Mouse (Mus musculus): ENCODE results near the gene Mosmo. TPM values are rescaled to one million over a fixed set of nuclear protein-coding genes. Genes with fewer than 3 reads are reported as not detected.

The Mosmo gene
- polyA plus RNA-seq, 1 experiment from 2014 or later: 14.5 TPM

GRCm38 (mm10) chr7:120739558-120740101, 62.2 kb downstream of the Mosmo start:
- no peaks in the 10 kb centered on the region for H3K27me3 ChIP-seq
- WGBS: 20% methylated on average over 5 of the region's 5 CpGs
- H3K4me3 ChIP-seq: no peak overlapping the region
- H3K9me3 ChIP-seq: no peaks in the 10 kb centered on the region
- no peak overlapping the region for H3K4me2 ChIP-seq
- no peak for ATAC-seq (ENCODE audit: insufficient number of reproducible peaks, insufficient read depth, low FRiP score, low TSS enrichment, low read depth)
- H3K9ac ChIP-seq: no peak overlapping the region
- H3K4me1 ChIP-seq: no peaks in the 10 kb centered on the region
- H3K27ac ChIP-seq: no peak overlapping the region
- peaks cover 2% of the 10 kb centered on the region; the same call in 1 of the 2 replicates for H3K36me3 ChIP-seq

- H3K4me3 ChIP-seq: no peak overlapping the region
- no peaks in the 10 kb centered on the region for H3K36me3 ChIP-seq
- H3K9ac ChIP-seq: no peak overlapping the region
- ATAC-seq (ENCODE audit: insufficient number of reproducible peaks, insufficient read depth, low FRiP score, low TSS enrichment, low read depth): no peak
- H3K4me2 ChIP-seq: no peak overlapping the region
- no peaks in the 10 kb centered on the region for H3K4me1 ChIP-seq
- no peak overlapping the region for H3K27ac ChIP-seq
- H3K27me3 ChIP-seq: no peaks in the 10 kb centered on the region
- H3K9me3 ChIP-seq: no peaks in the 10 kb centered on the region
- WGBS: 77% methylated on average over 14 of the region's 14 CpGs
These were observed 66.2 kb downstream of the Mosmo start for GRCm38 (mm10) chr7:120743366-120744351.

GRCm38 (mm10) chr7:120744606-120745005, 67.2 kb downstream of the Mosmo start:
- no peaks in the 10 kb centered on the region for H3K9me3 ChIP-seq
- H3K9ac ChIP-seq: no peak overlapping the region
- ATAC-seq (ENCODE audit: insufficient number of reproducible peaks, insufficient read depth, low FRiP score, low TSS enrichment, low read depth): no peak
- no peak overlapping the region for H3K4me3 ChIP-seq
- WGBS: 92% methylated on average over 6 of the region's 6 CpGs
- H3K4me2 ChIP-seq: no peak overlapping the region
- H3K27ac ChIP-seq: no peak overlapping the region
- H3K36me3 ChIP-seq: no peaks in the 10 kb centered on the region
- no peaks in the 10 kb centered on the region for H3K4me1 ChIP-seq
- no peaks in the 10 kb centered on the region for H3K27me3 ChIP-seq

GRCm38 (mm10) chr7:120746029-120746428, 68.6 kb downstream of the Mosmo start:
- WGBS: 72% methylated on average over 3 of the region's 3 CpGs
- no peak for ATAC-seq (ENCODE audit: insufficient number of reproducible peaks, insufficient read depth, low FRiP score, low TSS enrichment, low read depth)

GRCm38 (mm10) chr7:120746821-120747220, 69.4 kb downstream of the Mosmo start:
- no peak overlapping the region for H3K4me2 ChIP-seq
- H3K27ac ChIP-seq: no peak overlapping the region
- H3K9ac ChIP-seq: no peak overlapping the region
- ATAC-seq (ENCODE audit: insufficient number of reproducible peaks, insufficient read depth, low FRiP score, low TSS enrichment, low read depth): no peak
- no peaks in the 10 kb centered on the region for H3K9me3 ChIP-seq
- H3K4me3 ChIP-seq: no peak overlapping the region
- no peaks in the 10 kb centered on the region for H3K4me1 ChIP-seq
- WGBS: 90% methylated on average over 5 of the region's 5 CpGs
- H3K27me3 ChIP-seq: no peaks in the 10 kb centered on the region
- no peaks in the 10 kb centered on the region for H3K36me3 ChIP-seq

More at GRCm38 (mm10) chr7:120746029-120746428, 68.6 kb downstream of the Mosmo start:
- Histone ChIP-seq H3K9ac (no peak overlapping the region), H3K27me3 (no peaks in the 10 kb centered on the region), H3K4me2 (no peak overlapping the region), H3K36me3 (no peaks in the 10 kb centered on the region), H3K27ac (no peak overlapping the region), H3K4me1 (no peaks in the 10 kb centered on the region), H3K4me3 (no peak overlapping the region), H3K9me3 (no peaks in the 10 kb centered on the region)

GRCm38 (mm10) chr7:120748478-120748877, 71.1 kb downstream of the Mosmo start:
- H3K9me3 ChIP-seq: no peaks in the 10 kb centered on the region
- H3K4me3 ChIP-seq: no peak overlapping the region
- no peaks in the 10 kb centered on the region for H3K4me1 ChIP-seq
- H3K36me3 ChIP-seq: no peaks in the 10 kb centered on the region
- H3K4me2 ChIP-seq: no peak overlapping the region
- no peak overlapping the region for H3K9ac ChIP-seq
- H3K27me3 ChIP-seq: no peaks in the 10 kb centered on the region
- no peak overlapping the region for H3K27ac ChIP-seq
- ATAC-seq (ENCODE audit: insufficient number of reproducible peaks, insufficient read depth, low FRiP score, low TSS enrichment, low read depth): no peak

- Histone ChIP-seq H3K27me3 (no peaks in the 10 kb centered on the region), H3K36me3 (no peaks in the 10 kb centered on the region), H3K4me3 (no peak overlapping the region), H3K9ac (no peak overlapping the region), H3K4me1 (no peaks in the 10 kb centered on the region), H3K9me3 (no peaks in the 10 kb centered on the region), H3K4me2 (no peak overlapping the region), H3K27ac (no peak overlapping the region)
- ATAC-seq (ENCODE audit: insufficient number of reproducible peaks, insufficient read depth, low FRiP score, low TSS enrichment, low read depth): no peak
These were observed 73.9 kb downstream of the Mosmo start for GRCm38 (mm10) chr7:120751330-120751729.

GRCm38 (mm10) chr7:120751906-120752305, 74.5 kb downstream of the Mosmo start:
- WGBS: 86% methylated on average over 7 of the region's 7 CpGs
- Histone ChIP-seq H3K36me3 (no peaks in the 10 kb centered on the region), H3K27me3 (no peaks in the 10 kb centered on the region)

GRCm38 (mm10) chr7:120754671-120755070, 77.3 kb downstream of the Mosmo start:
- no peak overlapping the region for H3K4me3 ChIP-seq
- H3K9ac ChIP-seq: no peak overlapping the region
- H3K36me3 ChIP-seq: no peaks in the 10 kb centered on the region
- no peak for ATAC-seq (ENCODE audit: insufficient number of reproducible peaks, insufficient read depth, low FRiP score, low TSS enrichment, low read depth)
- no peaks in the 10 kb centered on the region for H3K4me1 ChIP-seq
- H3K4me2 ChIP-seq: no peak overlapping the region
- H3K27me3 ChIP-seq: no peaks in the 10 kb centered on the region
- WGBS: 9% methylated on average over 5 of the region's 5 CpGs
- H3K9me3 ChIP-seq: no peaks in the 10 kb centered on the region
- no peak overlapping the region for H3K27ac ChIP-seq

More at GRCm38 (mm10) chr7:120751906-120752305, 74.5 kb downstream of the Mosmo start:
- Histone ChIP-seq H3K9ac (no peak overlapping the region), H3K27ac (no peak overlapping the region), H3K4me2 (no peak overlapping the region), H3K9me3 (no peaks in the 10 kb centered on the region), H3K4me1 (no peaks in the 10 kb centered on the region), H3K4me3 (no peak overlapping the region)
- ATAC-seq (ENCODE audit: insufficient number of reproducible peaks, insufficient read depth, low FRiP score, low TSS enrichment, low read depth): no peak

- H3K4me2 ChIP-seq: no peak overlapping the region
- no peaks in the 10 kb centered on the region for H3K9me3 ChIP-seq
- no peak overlapping the region for H3K4me3 ChIP-seq
- H3K36me3 ChIP-seq: no peaks in the 10 kb centered on the region
- WGBS: 4% methylated on average over 1 of the region's 1 CpGs
- no peaks in the 10 kb centered on the region for H3K4me1 ChIP-seq
- no peaks in the 10 kb centered on the region for H3K27me3 ChIP-seq
- H3K27ac ChIP-seq: no peak overlapping the region
- ATAC-seq (ENCODE audit: insufficient number of reproducible peaks, insufficient read depth, low FRiP score, low TSS enrichment, low read depth): no peak
- H3K9ac ChIP-seq: no peak overlapping the region
These were observed 90.0 kb downstream of the Mosmo start for GRCm38 (mm10) chr7:120767369-120767768.

GRCm38 (mm10) chr7:120771389-120771788, 94.0 kb downstream of the Mosmo start:
- no peaks in the 10 kb centered on the region for H3K9me3 ChIP-seq
- WGBS: 39% methylated on average over 1 of the region's 1 CpGs
- no peak for ATAC-seq (ENCODE audit: insufficient number of reproducible peaks, insufficient read depth, low FRiP score, low TSS enrichment, low read depth)

GRCm38 (mm10) chr7:120778012-120778411, 100.6 kb downstream of the Mosmo start:
- H3K9me3 ChIP-seq: no peaks in the 10 kb centered on the region
- H3K36me3 ChIP-seq: no peaks in the 10 kb centered on the region
- H3K4me3 ChIP-seq: no peak overlapping the region
- no peak overlapping the region for H3K9ac ChIP-seq
- WGBS: 61% methylated on average over 2 of the region's 2 CpGs
- H3K4me2 ChIP-seq: no peak overlapping the region
- no peak overlapping the region for H3K27ac ChIP-seq
- H3K4me1 ChIP-seq: no peaks in the 10 kb centered on the region
- no peak for ATAC-seq (ENCODE audit: insufficient number of reproducible peaks, insufficient read depth, low FRiP score, low TSS enrichment, low read depth)
- H3K27me3 ChIP-seq: no peaks in the 10 kb centered on the region

More at GRCm38 (mm10) chr7:120771389-120771788, 94.0 kb downstream of the Mosmo start:
- H3K9ac ChIP-seq: no peak overlapping the region
- H3K4me1 ChIP-seq: no peaks in the 10 kb centered on the region
- H3K36me3 ChIP-seq: no peaks in the 10 kb centered on the region
- H3K4me3 ChIP-seq: no peak overlapping the region
- no peaks in the 10 kb centered on the region for H3K27me3 ChIP-seq
- no peak overlapping the region for H3K4me2 ChIP-seq
- no peak overlapping the region for H3K27ac ChIP-seq
